Mouse (Mus musculus) midbrain, postnatal 0 days (tissue): ENCODE results near the gene Fam206a. TPM values are rescaled to one million over a fixed set of nuclear protein-coding genes. Genes with fewer than 3 reads are reported as not detected.
A peak's percentile ranks its signal among the peaks of the same experiment; 100 is the strongest.

Source experiments
- ATAC-seq: fragments of 200-750 bp; cut with Nextera tagmentation; 2 replicates; pipeline ENCODE4 v1.8.0; 2017; ENCODE audit warnings: moderate number of reproducible peaks, mild to moderate bottlenecking, moderate TSS enrichment, moderate library complexity; ENCODE audit not compliant: low FRiP score
- DNase-seq: peaks from one replicate; pipeline ENCODE4 v3.0.0-alpha.2; 2015; ENCODE audit warnings: low spot score
- H3K27ac ChIP-seq: fragments of 300-500 bp; sonication (generic); 2 replicates; pipeline ENCODE4 v1.5.1; 2014; ENCODE audit warnings: low read depth, mild to moderate bottlenecking, low read length, mixed read lengths
- H3K27me3 ChIP-seq: fragments of 300-500 bp; sonication (generic); 2 replicates; pipeline ENCODE4 v1.6.1; 2014; ENCODE audit warnings: low read length, control low read depth, mixed read lengths; ENCODE audit not compliant: insufficient read depth
- H3K36me3 ChIP-seq: fragments of 300-500 bp; sonication (generic); 2 replicates; pipeline ENCODE4 v1.6.1; 2014; ENCODE audit warnings: low read length, control low read depth, mixed read lengths; ENCODE audit not compliant: insufficient read depth
- H3K4me1 ChIP-seq: fragments of 300-500 bp; sonication (generic); 2 replicates; pipeline ENCODE4 v1.6.1; 2014; ENCODE audit warnings: mild to moderate bottlenecking, control low read depth, antibody characterized with exemption, low read length, mixed read lengths; ENCODE audit not compliant: insufficient read depth
- H3K4me2 ChIP-seq: fragments of 300-500 bp; sonication (generic); 2 replicates; pipeline ENCODE4 v1.6.1; 2014; ENCODE audit warnings: low read depth, mild to moderate bottlenecking, low read length, mixed read lengths; ENCODE audit not compliant: poor library complexity, severe bottlenecking
- H3K4me3 ChIP-seq: fragments of 300-500 bp; sonication (generic); 2 replicates; pipeline ENCODE4 v1.5.1; 2014; ENCODE audit warnings: low read depth, mild to moderate bottlenecking, low read length, moderate library complexity
- H3K9ac ChIP-seq: fragments of 300-500 bp; sonication (generic); replicated peaks from 2 replicates; pipeline ENCODE4 v1.6.1; 2014; ENCODE audit warnings: mild to moderate bottlenecking, low read length, moderate library complexity, mixed read lengths; ENCODE audit not compliant: poor library complexity, severe bottlenecking
- H3K9me3 ChIP-seq: fragments of 300-500 bp; sonication (generic); 2 replicates; pipeline ENCODE4 v1.6.1; 2016; ENCODE audit warnings: low read length, control low read depth
- CTCF ChIP-seq: IDR thresholded peaks from 2 replicates; pipeline ENCODE4 v1.5.1; 2016; ENCODE audit warnings: antibody characterized with exemption, mild to moderate bottlenecking
- WGBS: fragments of 180-500 bp; shearing (Covaris S2); extraction: QIAGEN DNeasy Blood & Tissue Kit; methylation state at CpG from one replicate; pipeline ENCODE4 v1.1.7; 2014; 5-methylcytosine and 5-hydroxymethylcytosine counted together
- polyA plus RNA-seq: library from polyadenylated mRNA; unstranded; fragments of >200 nt; fragmentation: Nextera tagmentation; extraction: Ambion mirVana; gene quantifications from 2 replicates; pipeline ENCODE4 v1.2.1, GENCODE M21; 2015
- total RNA-seq: library from RNA; depleted of rRNA; stranded (reverse); fragments of >200 nt; gene quantifications from 2 replicates; pipeline ENCODE4 v1.2.3, GENCODE M21; 2014

Gene Fam206a
- total and polyA plus RNA-seq, 2 experiments from 2014 or later = 7.5 to 10.6 TPM

DNA sequence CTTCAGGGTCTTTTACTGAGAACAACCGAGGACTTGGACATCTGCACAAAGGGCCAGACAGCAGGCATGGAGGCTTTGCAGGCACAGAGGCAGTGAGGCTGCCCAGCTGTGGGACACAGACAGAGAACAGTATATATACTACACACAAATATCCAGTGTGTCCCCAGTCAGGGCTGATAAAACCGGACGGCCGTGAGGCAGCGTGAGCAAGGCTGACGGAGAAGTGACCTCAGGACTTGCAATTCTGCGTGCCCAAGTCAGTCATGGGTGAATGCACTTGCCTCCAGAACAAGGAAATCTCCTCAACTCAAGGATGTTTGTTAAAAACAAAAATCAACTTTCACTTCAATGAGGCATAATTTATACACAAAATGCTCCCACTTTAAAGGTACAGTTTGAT lies 29.9 kb downstream of the Fam206a start:
- no peak overlapping the region for H3K27ac ChIP-seq
- H3K4me3 ChIP-seq = no peak overlapping the region
- H3K9ac ChIP-seq = no peak overlapping the region
- no peak for ATAC-seq
- no peak for DNase-seq
- WGBS = 87% methylated on average over 7 of the region's 7 CpGs
- H3K27me3 ChIP-seq = no peaks in the 10 kb centered on the region
- TF ChIP-seq CTCF = no peak
- no peaks in the 10 kb centered on the region for H3K4me1 ChIP-seq
- H3K9me3 ChIP-seq = no peaks in the 10 kb centered on the region
- peaks cover 44% of the 10 kb centered on the region for H3K36me3 ChIP-seq
- H3K4me2 ChIP-seq = no peak overlapping the region

DNA sequence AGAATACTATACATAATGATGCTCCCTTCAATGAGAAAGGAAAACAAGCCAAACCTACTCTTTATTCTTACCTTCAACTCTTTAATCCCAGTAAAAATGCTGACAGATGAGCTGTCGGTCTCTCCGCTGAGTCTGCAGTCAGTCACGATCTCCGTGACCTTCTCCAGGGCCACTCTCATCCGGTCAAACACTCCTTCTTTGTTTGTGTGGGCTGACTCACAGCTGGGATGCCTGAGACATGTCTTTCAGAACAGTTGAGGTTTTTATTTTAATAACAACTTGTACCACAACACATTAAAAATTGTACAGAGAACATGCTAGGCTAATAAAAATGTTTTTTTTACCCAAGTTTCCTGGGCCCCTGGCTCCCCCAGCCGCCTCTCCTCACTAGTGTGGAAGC lies 35.5 kb downstream of the Fam206a start:
- H3K4me2 ChIP-seq = no peak overlapping the region
- ATAC-seq (no peak), DNase-seq (no peak)
- peaks cover 41% of the 10 kb centered on the region for H3K36me3 ChIP-seq
- H3K9me3 ChIP-seq = no peaks in the 10 kb centered on the region
- H3K9ac ChIP-seq = no peak overlapping the region
- 90% methylated on average over 6 of the region's 6 CpGs for WGBS
- H3K4me3 ChIP-seq = no peak overlapping the region
- H3K4me1 ChIP-seq = no peaks in the 10 kb centered on the region
- H3K27me3 ChIP-seq = no peaks in the 10 kb centered on the region
- H3K27ac ChIP-seq = no peak overlapping the region
- no peak for TF ChIP-seq CTCF

GRCm38 (mm10) chr4:56840297-56840696 lies 38.2 kb downstream of the Fam206a start:
- ATAC-seq = no peak
- Histone ChIP-seq H3K9ac (no peak overlapping the region), H3K4me3 (no peak overlapping the region), H3K36me3 (peaks cover 31% of the 10 kb centered on the region), H3K27me3 (no peaks in the 10 kb centered on the region), H3K9me3 (no peaks in the 10 kb centered on the region), H3K4me2 (no peak overlapping the region), H3K4me1 (no peaks in the 10 kb centered on the region), H3K27ac (no peak overlapping the region)
- TF ChIP-seq CTCF = no peak
- DNase-seq = no peak
- WGBS = 88% methylated on average over 3 of the region's 3 CpGs

GRCm38 (mm10) chr4:56842501-56842900 lies 40.4 kb downstream of the Fam206a start:
- Histone ChIP-seq H3K9me3 (no peaks in the 10 kb centered on the region), H3K4me1 (no peaks in the 10 kb centered on the region), H3K4me2 (no peak overlapping the region), H3K27me3 (no peaks in the 10 kb centered on the region), H3K9ac (no peak overlapping the region), H3K27ac (no peak overlapping the region), H3K4me3 (no peak overlapping the region), H3K36me3 (peaks cover 22% of the 10 kb centered on the region)
- DNase-seq = no peak
- no peak for TF ChIP-seq CTCF
- WGBS = 78% methylated on average over 7 of the region's 7 CpGs
- ATAC-seq = no peak

- no peaks in the 10 kb centered on the region for H3K9me3 ChIP-seq
- peaks cover 12% of the 10 kb centered on the region for H3K36me3 ChIP-seq
- no peak for DNase-seq
- ATAC-seq = no peak
- WGBS = 93% methylated on average over 2 of the region's 2 CpGs
- no peaks in the 10 kb centered on the region for H3K27me3 ChIP-seq
- H3K4me1 ChIP-seq = no peaks in the 10 kb centered on the region
- peak; percentile 47 for TF ChIP-seq CTCF
- H3K4me3 ChIP-seq = no peak overlapping the region
- no peak overlapping the region for H3K27ac ChIP-seq
- H3K9ac ChIP-seq = no peak overlapping the region
- H3K4me2 ChIP-seq = no peak overlapping the region
These were observed 41.8 kb downstream of the Fam206a start for GRCm38 (mm10) chr4:56843963-56844362.

GRCm38 (mm10) chr4:56844911-56845310 lies 42.8 kb downstream of the Fam206a start:
- no peak for DNase-seq
- WGBS = 92% methylated on average over 4 of the region's 4 CpGs
- H3K9ac ChIP-seq = no peak overlapping the region

More at GRCm38 (mm10) chr4:56844911-56845310, 42.8 kb downstream of the Fam206a start:
- no peak overlapping the region for H3K27ac ChIP-seq
- peaks cover 10% of the 10 kb centered on the region for H3K36me3 ChIP-seq
- no peaks in the 10 kb centered on the region for H3K4me1 ChIP-seq
- H3K4me2 ChIP-seq = no peak overlapping the region
- H3K9me3 ChIP-seq = no peaks in the 10 kb centered on the region
- no peak for TF ChIP-seq CTCF
- no peak for ATAC-seq
- no peak overlapping the region for H3K4me3 ChIP-seq
- H3K27me3 ChIP-seq = no peaks in the 10 kb centered on the region
